Mouse (Mus musculus) spleen, postnatal 10 days (tissue): ENCODE results near the gene Laptm4a.
A peak's percentile ranks its signal among the peaks of the same experiment; 100 is the strongest.

Experiments
- DNase-seq, 2 experiments: peaks; one replicate each; pipeline ENCODE4 v3.0.0; 2021 to 2022; ENCODE audit warnings: low spot score in 2 of 2

Gene Laptm4a

GRCm38 (mm10) chr12:8912860-8913685, 8.4 kb upstream of the Laptm4a start:
- DNase-seq = no peak

- DNase-seq = no peak
Measured at GRCm38 (mm10) chr12:8913701-8914340, 7.6 kb upstream of the Laptm4a start.

DNA sequence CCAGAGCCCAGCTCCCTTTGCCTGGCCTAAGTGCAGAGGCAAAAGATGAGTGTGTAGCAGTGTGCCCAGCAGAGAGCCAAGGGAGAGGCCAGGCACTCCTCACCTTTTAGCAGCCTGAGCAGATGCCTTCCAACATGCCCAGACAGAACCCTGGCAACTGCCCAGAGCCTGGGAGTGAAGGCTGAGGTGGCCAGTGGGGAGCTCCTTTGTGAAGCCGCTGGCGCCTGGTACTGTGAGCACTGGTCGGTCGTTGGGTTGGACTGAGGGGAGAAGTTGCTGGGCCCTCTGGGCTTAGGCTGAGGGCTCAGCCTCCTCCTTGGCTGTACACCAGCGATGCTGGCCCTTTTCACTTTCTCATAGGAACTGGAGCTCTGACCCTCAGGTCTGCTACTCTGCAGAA, 5.1 kb upstream of the Laptm4a start:
- no peak for DNase-seq

DNA sequence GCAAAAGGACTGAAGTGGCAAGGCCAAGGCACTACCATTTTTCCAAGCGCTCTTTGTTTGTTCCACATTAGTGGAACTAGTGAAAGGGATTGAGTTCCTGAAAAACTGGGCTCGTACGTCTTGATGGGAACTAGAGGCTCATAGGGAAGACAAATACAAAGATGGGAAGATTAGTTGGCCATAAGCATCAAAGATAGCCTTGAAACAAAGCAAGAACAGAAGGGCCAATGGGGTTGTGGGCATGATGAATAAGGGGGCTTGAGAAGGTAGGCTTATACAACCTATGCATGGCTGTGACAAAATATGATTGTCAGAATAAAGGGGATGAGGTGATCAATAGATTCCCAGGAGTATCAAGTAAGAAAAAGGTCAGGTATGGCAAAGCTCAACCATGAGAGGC, 2.2 kb upstream of the Laptm4a start:
- DNase-seq = no peak

DNA sequence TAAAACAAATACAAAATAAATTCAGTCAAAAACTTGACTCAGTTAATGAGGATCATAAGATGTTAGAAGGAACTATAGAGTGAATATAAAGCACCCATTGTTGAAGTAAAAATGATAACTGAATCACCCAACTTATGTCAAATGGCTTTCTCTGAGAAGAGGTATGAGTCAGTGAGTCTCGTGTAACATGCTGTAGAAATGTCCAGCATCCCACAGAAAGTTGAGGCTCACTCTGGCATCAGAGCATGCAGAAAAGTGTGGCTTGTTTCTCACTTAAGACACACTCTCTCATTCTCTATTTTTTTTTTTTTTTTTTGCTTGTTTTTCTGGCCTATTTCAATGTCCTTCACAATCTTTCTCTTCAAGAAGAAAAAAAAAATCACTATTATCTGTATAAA, 469 bp upstream of the Laptm4a start:
- DNase-seq = no peak

GRCm38 (mm10) chr12:8922369-8923124, 1.1 kb downstream of the Laptm4a start:
- DNase-seq = no peak

DNA sequence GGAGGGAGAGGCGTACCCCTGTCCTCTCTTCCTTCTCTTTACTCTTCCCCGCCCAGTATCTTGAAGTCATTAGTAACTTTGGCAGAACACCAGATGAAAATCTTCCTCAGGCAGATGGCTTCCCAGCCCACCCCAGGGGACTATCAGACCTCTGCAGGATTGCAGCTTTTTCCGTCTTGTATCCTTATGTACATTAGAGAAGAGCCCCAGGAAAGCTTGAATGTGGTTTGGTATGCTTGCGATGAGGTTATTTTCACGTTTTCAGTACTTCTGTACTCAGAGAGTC, 1.6 kb downstream of the Laptm4a start:
- DNase-seq = peak; percentile 33 to 59

- DNase-seq = no peak
Measured at GRCm38 (mm10) chr12:8923603-8924002, 2.1 kb downstream of the Laptm4a start.

DNA sequence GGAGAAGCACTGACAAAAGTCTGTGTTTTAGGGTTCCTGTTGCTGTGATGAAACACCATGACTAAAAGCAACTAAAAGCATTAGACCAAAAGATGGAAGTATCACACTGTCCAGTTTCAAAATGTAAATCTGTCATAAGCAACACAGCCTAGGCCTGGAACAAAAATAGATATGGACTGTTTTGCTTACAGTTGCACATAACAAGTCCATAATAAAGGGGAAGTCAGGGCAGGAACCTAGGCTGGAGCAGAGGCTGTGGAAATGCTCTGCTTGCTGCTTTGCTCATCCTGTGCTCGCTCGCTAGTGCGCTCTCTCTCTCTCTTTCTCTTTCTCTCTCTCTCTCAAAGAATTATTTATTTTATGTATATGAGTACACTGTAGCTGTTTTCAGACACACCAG, 6.2 kb downstream of the Laptm4a start:
- no peak for DNase-seq

DNA sequence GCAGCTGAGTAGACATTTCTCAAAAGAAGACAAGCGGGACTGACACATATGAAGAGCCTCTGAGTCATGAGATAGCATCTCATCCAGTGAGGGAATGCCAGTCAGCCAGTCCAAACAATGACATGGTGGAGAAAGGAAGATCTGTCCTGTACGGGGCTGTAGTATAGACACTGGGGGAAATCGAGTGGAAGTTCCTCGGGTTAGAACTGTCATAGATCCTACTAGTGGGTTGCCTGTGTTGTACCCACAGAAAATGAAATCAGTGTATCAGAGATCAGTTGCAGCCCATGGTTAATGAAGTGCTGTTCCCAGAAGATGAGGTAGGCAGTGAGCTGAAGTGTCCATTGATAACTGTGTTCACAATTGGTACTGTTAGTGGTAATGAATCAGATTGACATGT, 7.3 kb downstream of the Laptm4a start:
- DNase-seq = no peak

GRCm38 (mm10) chr12:8931083-8931482, 9.6 kb downstream of the Laptm4a start:
- DNase-seq = no peak

DNA sequence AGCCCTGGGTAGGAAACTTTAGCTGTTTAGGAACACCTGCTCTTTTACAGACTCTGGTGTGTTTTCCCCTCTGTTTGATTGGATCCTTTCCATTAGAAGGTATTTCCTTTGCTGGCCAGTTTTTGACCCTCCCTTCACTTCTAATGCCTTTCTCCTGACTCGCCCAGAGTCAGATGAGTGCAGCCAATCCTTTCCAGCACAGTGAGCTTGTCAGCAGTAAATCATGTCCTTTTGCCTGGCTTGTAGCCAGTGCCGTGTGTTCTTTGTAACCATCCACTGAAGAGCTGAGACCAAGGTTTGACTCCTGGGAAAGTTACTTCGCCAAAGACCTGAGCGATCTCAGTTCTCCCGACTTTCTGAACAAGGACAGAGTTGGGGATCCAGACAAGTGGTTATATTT, 13.9 kb downstream of the Laptm4a start:
- DNase-seq = no peak

GRCm38 (mm10) chr12:8936210-8936609, 14.7 kb downstream of the Laptm4a start:
- peak in 1 of 2 experiments; percentile 55 for DNase-seq

DNA sequence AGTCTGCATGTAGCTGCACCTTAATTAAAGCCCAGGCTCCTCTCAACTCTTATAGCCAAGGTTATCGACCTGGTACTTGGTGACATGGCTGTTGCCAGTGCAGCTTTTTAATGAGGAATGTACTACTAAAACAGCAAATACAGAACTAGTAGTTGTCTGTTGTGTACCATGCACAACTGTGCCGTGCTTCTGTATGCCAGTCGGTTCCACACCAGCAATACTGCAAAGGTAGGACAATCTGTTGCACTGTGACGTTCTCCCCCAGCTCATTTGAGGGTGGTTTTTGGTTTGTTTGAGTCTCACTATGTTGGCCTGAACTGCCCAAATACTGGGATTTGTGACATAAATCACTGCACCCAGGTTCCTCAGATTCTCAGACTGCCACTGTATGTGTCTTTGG, 18.0 kb downstream of the Laptm4a start:
- no peak for DNase-seq

DNA sequence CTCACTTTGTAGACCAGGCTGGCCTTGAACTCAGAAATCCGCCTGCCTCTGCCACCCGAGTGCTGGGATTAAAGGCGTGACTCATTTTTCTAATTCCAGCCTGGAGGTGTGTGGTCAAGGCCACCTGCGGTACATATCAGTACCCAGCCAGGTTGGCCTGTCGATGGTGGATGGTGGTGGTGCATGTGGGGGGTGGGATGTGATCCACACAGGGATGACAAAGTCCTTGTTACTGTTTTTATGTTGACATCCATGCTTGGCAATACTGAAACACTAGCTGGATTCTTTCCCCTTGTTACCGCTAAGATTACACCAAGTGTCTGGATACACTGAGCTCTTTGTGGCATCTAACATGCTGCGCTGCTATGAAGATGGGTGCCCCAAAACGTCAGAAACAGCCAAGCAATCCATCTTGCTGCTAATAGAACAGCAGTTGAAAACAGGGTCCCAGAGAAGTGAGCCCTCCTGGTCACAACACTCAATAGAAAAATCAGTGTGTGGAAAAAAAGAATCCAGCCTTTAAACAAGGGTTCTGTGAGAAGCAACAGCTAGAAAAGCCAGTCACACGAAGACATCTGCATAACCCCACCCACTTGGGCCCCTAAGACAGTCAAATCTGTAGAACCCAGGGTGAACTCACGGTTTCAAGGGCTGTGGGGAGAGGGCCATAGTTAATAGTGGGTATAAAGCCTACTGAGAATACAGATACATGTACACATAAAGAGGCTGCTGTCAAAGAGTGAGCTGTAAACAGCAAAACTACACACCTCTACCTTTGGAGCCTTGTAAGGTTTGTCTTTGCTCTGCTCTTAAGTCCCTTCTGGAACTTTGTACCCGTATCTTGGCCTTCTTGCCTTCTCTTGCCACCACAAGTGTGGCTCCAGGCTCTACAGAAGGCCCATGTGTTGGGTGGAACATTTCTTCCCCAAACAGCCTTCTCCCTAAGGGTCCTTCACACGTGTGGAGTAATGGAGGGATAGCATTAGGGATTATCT, 18.8 kb downstream of the Laptm4a start:
- no peak for DNase-seq

DNA sequence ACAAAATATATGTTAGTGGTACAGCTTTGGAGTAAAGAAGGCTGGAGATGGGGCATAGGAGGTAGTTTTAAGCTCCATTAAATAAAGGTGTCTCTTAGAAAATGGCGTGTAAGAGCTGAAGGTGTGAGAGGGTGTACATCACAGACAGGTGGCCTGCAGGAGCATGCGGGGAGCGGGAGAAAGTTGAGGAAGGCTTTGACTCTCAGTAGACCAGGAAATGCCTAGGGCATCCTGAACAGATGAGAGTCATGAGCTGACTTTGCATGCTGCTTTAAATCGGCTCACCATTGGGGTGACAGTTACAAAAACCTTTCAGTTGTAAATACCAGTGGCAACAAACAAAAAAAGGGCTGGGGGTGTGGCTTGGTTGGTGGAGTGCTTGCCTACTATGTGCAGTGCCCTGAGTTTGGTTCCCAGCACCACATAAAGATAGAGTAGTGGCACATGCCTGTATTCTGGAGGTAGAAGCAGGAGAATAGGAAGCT, 19.7 kb downstream of the Laptm4a start:
- no peak for DNase-seq

DNA sequence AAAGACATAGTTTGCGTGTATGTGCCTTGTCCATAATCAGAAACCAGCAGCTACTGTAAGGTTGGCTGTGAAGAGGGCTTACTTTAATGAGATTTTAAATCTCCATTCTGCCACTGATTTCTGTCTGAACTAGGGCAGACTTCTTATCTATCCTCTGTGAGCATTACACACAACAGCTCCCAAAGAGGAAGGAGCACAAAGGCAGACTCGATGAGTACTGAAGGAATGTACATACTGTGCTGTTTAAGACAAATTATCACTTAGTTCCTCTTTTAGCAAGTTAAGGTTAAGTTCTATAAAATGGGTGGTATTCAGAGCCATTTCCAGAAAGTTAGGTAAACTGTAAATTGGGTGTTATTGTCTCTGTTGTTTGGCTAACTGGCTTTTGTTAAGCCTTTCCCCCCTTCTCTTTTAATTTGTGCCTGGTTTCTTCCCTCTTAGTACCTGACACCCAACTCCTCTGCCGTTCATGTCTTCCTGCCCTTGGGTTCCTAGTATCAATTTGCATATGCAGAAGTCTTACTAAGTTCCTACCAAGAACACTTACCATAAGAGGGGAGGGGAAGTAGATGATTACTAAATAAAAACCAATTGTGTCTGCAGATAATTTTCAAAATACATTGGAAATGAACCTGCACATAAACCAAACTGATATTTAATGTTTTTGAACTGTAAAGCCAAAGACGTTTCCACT, 20.4 kb downstream of the Laptm4a start:
- no peak for DNase-seq

- no peak for DNase-seq
Measured at GRCm38 (mm10) chr12:8947163-8947562, 25.7 kb downstream of the Laptm4a start.

- peak in 1 of 2 experiments; percentile 65 for DNase-seq
Measured at GRCm38 (mm10) chr12:8947714-8948464, 26.4 kb downstream of the Laptm4a start, which contains the start of gene Matn3. Matn3 (plus strand) TSS chr12:8947929.

GRCm38 (mm10) chr12:8953136-8953535, 31.7 kb downstream of the Laptm4a start:
- DNase-seq = no peak
